Mouse (Mus musculus) liver, embryonic 16.5 days (tissue): ENCODE data around the gene Pabpn1. TPM values are rescaled to one million over a fixed set of nuclear protein-coding genes. Genes with fewer than 3 reads are reported as not detected.
A peak's percentile ranks its signal among the peaks of the same experiment; 100 is the strongest.

ENCODE experiments used
- ATAC-seq: fragments of 200-750 bp; cut with Nextera tagmentation; 2 replicates; pipeline ENCODE4 v1.8.0; 2017; ENCODE audit warnings: low read depth, mild to moderate bottlenecking, moderate number of reproducible peaks, moderate library complexity
- H3K27ac ChIP-seq: fragments of 300-500 bp; sonication (generic); 2 replicates; pipeline ENCODE4 v1.5.1; 2014; ENCODE audit warnings: mild to moderate bottlenecking, low read length
- H3K27me3 ChIP-seq: fragments of 300-500 bp; sonication (generic); 2 replicates; pipeline ENCODE4 v1.6.1; 2014; ENCODE audit warnings: low read depth, low read length, mixed read lengths; ENCODE audit not compliant: control insufficient read depth, insufficient read depth
- H3K36me3 ChIP-seq: fragments of 300-500 bp; sonication (generic); 2 replicates; pipeline ENCODE4 v1.6.1; 2014; ENCODE audit warnings: mild to moderate bottlenecking; ENCODE audit not compliant: control insufficient read depth, insufficient read depth
- H3K4me1 ChIP-seq: fragments of 300-500 bp; sonication (generic); 2 replicates; pipeline ENCODE4 v1.6.1; 2014; ENCODE audit warnings: low read depth, low read length, mixed read lengths; ENCODE audit not compliant: control insufficient read depth
- H3K4me2 ChIP-seq: fragments of 300-500 bp; sonication (generic); 2 replicates; pipeline ENCODE4 v1.6.1; 2014; ENCODE audit warnings: low read depth, low read length, mixed read lengths
- H3K4me3 ChIP-seq: fragments of 300-500 bp; sonication (generic); 2 replicates; pipeline ENCODE4 v1.5.1; 2014; ENCODE audit warnings: low read depth, mild to moderate bottlenecking, low read length
- H3K9ac ChIP-seq: fragments of 300-500 bp; sonication (generic); 2 replicates; pipeline ENCODE4 v1.6.1; 2014; ENCODE audit warnings: low read depth, low read length
- H3K9me3 ChIP-seq: fragments of 300-500 bp; sonication (generic); replicated peaks from 2 replicates; pipeline ENCODE4 v1.6.1; 2016; ENCODE audit warnings: low read length; ENCODE audit not compliant: control insufficient read depth
- WGBS: fragments of 180-500 bp; shearing (Covaris S2); extraction: QIAGEN DNeasy Blood & Tissue Kit; methylation state at CpG from one replicate; pipeline ENCODE4 v1.1.7; 2014; ENCODE audit not compliant: insufficient replicate concordance; 5-methylcytosine and 5-hydroxymethylcytosine counted together
- polyA plus RNA-seq: library from polyadenylated mRNA; unstranded; fragments of >200 nt; fragmentation: Nextera tagmentation; extraction: Ambion mirVana; gene quantifications from 2 replicates; pipeline ENCODE4 v1.2.1, GENCODE M21; 2015

The Pabpn1 gene
- polyA plus RNA-seq, 1 experiment from 2014 or later: 30.1 TPM

GRCm38 (mm10) chr14:54926401-54927158 is 34.3 kb downstream of the Pabpn1 start:
- no peak overlapping the region for H3K27ac ChIP-seq
- WGBS: under 1% methylated on average over 42 of the region's 58 CpGs

DNA sequence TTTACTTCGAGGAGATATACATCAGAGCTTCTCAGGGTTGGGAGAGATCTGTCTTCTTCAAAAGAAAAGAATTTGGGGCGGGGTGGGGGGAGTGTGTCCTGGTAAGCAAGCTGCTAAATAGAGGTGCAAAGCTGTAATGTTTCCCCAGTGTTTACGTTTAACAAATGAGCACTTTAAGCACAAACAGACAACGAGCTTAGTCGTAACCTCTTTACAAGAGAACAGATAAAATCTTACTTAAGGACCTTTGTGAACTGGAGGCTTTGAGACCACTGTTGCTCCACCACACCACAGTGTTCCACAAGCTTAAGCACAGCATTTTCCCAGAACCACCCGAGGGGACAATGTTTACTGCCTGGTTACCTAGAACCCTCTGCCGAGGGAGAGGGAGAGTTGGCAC is 35.0 kb downstream of the Pabpn1 start:
- Histone ChIP-seq H3K4me1 (peaks cover 5% of the 10 kb centered on the region; the same call in 1 of the 2 replicates), H3K36me3 (no peaks in the 10 kb centered on the region), H3K9ac (no peak overlapping the region), H3K4me2 (no peak overlapping the region), H3K9me3 (no peaks in the 10 kb centered on the region), H3K27ac (no peak overlapping the region), H3K27me3 (peaks cover 55% of the 10 kb centered on the region), H3K4me3 (no peak overlapping the region)
- ATAC-seq: no peak
- 19% methylated on average over 7 of the region's 7 CpGs for WGBS

More at GRCm38 (mm10) chr14:54926401-54927158, 34.3 kb downstream of the Pabpn1 start:
- H3K36me3 ChIP-seq: no peaks in the 10 kb centered on the region
- no peaks in the 10 kb centered on the region for H3K9me3 ChIP-seq
- peak overlapping the region; percentile 45 for H3K4me2 ChIP-seq
- H3K4me3 ChIP-seq: peak overlapping the region; percentile 31
- 0 out of 2 replicates have a peak overlapping the region, but pooled peaks have one; percentile 5 for H3K9ac ChIP-seq
- H3K4me1 ChIP-seq: peaks cover 5% of the 10 kb centered on the region; the same call in 1 of the 2 replicates
- ATAC-seq: no peak
- H3K27me3 ChIP-seq: peaks cover 56% of the 10 kb centered on the region

GRCm38 (mm10) chr14:54929801-54930200 is 37.5 kb downstream of the Pabpn1 start:
- no peak for ATAC-seq
- no peak overlapping the region for H3K27ac ChIP-seq
- no peak overlapping the region for H3K4me2 ChIP-seq
- H3K9ac ChIP-seq: no peak overlapping the region
- WGBS: 44% methylated on average over 5 of the region's 5 CpGs
- H3K9me3 ChIP-seq: no peaks in the 10 kb centered on the region
- H3K4me1 ChIP-seq: no peaks in the 10 kb centered on the region; the same call in 1 of the 2 replicates
- no peak overlapping the region for H3K4me3 ChIP-seq
- H3K27me3 ChIP-seq: peaks cover 42% of the 10 kb centered on the region
- no peaks in the 10 kb centered on the region for H3K36me3 ChIP-seq

DNA sequence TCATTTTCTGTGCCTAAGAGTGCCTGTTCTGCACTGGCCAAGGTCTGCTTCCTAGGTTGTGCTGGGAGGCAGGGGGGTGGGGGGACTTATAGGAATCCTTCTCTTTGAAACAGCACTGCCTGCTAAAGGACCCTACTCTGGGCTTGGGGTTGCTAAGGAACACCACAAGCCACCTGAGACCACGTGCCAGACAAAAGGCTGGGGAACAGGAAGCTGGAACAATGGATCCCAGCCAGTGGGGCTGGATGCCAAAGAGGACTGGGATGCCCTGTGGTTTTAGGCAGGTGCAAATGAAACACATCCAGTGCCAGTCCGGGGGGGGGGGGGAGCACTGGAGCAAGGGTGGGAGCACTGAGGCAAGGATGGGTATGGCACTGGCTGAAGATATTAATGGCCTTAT is 38.1 kb downstream of the Pabpn1 start:
- Histone ChIP-seq H3K4me3 (no peak overlapping the region), H3K4me2 (no peak overlapping the region), H3K27me3 (peaks cover 36% of the 10 kb centered on the region), H3K36me3 (no peaks in the 10 kb centered on the region), H3K27ac (no peak overlapping the region), H3K9me3 (no peaks in the 10 kb centered on the region), H3K9ac (no peak overlapping the region), H3K4me1 (no peaks in the 10 kb centered on the region)
- WGBS: 15% methylated on average over 2 of the region's 2 CpGs
- no peak for ATAC-seq

- H3K4me3 ChIP-seq: no peak within 1 kb of the TSS
- no peaks in the 10 kb centered on the region for H3K36me3 ChIP-seq
- WGBS: 59% methylated on average over 6 of the region's 6 CpGs
- no peak within 1 kb of the TSS for H3K27ac ChIP-seq
- H3K4me1 ChIP-seq: no peaks in the 10 kb centered on the region
- peaks cover 13% of the 10 kb centered on the region for H3K27me3 ChIP-seq
- ATAC-seq: no peak
- no peaks in the 10 kb centered on the region for H3K9me3 ChIP-seq
- no peak within 1 kb of the TSS for H3K4me2 ChIP-seq
- H3K9ac ChIP-seq: no peak within 1 kb of the TSS
Measured at GRCm38 (mm10) chr14:54932645-54933150, 40.4 kb downstream of the Pabpn1 start, which contains the start of gene Il25. Il25 (plus strand) TSS chr14:54932695.

- no peaks in the 10 kb centered on the region for H3K36me3 ChIP-seq
- H3K27ac ChIP-seq: no peak within 1 kb of the TSS
- no peaks in the 10 kb centered on the region for H3K4me1 ChIP-seq
- no peak within 1 kb of the TSS for H3K4me2 ChIP-seq
- no peak for ATAC-seq
- WGBS: 28% methylated on average over 8 of the region's 8 CpGs
- H3K9me3 ChIP-seq: no peaks in the 10 kb centered on the region
- H3K4me3 ChIP-seq: no peak within 1 kb of the TSS
- no peak within 1 kb of the TSS for H3K9ac ChIP-seq
- no peaks in the 10 kb centered on the region for H3K27me3 ChIP-seq
Measured at GRCm38 (mm10) chr14:54935904-54936830, 43.9 kb downstream of the Pabpn1 start, which contains the start of gene Cmtm5. Cmtm5 (plus strand) TSS chr14:54936261.

- Histone ChIP-seq H3K9me3 (no peaks in the 10 kb centered on the region), H3K36me3 (no peaks in the 10 kb centered on the region), H3K27me3 (no peaks in the 10 kb centered on the region), H3K9ac (no peak overlapping the region), H3K27ac (no peak overlapping the region), H3K4me2 (no peak overlapping the region), H3K4me3 (no peak overlapping the region), H3K4me1 (no peaks in the 10 kb centered on the region)
- WGBS: 30% methylated on average over 6 of the region's 6 CpGs
- no peak for ATAC-seq
Measured at GRCm38 (mm10) chr14:54936831-54937160, 44.5 kb downstream of the Pabpn1 start.

DNA sequence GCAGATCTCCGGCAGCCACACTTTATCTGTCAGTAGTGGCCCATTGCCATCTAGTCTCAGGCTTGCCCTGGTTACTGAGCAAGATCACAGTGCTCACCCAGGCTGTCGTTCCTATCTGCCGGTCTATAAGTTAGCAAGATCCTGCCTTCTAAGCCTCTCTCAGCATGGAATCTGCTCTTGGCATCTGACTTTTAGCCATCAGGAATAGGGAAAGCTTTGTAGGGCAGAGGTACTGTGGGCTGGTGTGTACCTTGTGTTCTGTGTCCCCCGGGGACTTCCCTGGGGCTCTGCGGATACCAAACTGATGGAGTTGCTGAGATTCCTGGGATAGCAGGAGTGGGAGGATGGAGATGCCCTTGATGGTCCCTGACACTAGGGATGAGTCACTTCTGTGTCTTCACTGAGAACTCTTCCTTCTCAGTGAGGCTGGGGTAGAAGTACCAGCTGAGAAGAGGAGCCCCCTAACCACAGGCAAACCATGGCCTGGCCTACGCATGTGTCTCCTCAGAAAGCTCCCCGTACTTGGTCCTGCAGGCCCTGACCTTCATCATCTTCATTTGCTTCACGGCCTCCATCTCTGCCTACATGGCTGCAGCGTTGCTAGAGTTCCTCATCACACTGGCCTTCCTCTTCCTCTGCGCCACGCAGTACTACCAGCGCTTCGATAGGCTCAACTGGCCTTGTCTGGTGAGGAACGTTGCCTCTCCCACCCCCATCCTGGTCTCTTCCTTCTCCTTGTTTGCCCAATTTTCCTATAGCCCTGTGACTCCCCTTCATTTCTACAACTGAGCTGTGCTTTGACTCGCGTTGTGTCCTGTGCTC is 45.3 kb downstream of the Pabpn1 start:
- Histone ChIP-seq H3K27ac (no peak overlapping the region), H3K4me1 (no peaks in the 10 kb centered on the region), H3K4me3 (no peak overlapping the region), H3K4me2 (no peak overlapping the region), H3K27me3 (no peaks in the 10 kb centered on the region), H3K9me3 (no peaks in the 10 kb centered on the region), H3K36me3 (no peaks in the 10 kb centered on the region), H3K9ac (no peak overlapping the region)
- ATAC-seq: no peak
- WGBS: 68% methylated on average over 16 of the region's 16 CpGs
